Mouse (Mus musculus) left cerebral cortex, adult 2 months (tissue): ENCODE results near the gene Rassf7. TPM values are rescaled to one million over a fixed set of nuclear protein-coding genes. Genes with fewer than 3 reads are reported as not detected.

ENCODE experiments used
- DNase-seq, 2 experiments: peaks; one replicate each; pipeline ENCODE4 v3.0.0; 2021 to 2022; ENCODE audit warnings: low spot score in 2 of 2, mixed read lengths in 1 of 2; ENCODE audit errors: extremely low spot score in 1 of 2
- H3K27ac ChIP-seq: fragments of 200-600 bp; 2 replicates; pipeline ENCODE4 v1.8.1; 2022
- H3K4me3 ChIP-seq: fragments of 200-600 bp; 2 replicates; pipeline ENCODE4 v1.8.1; 2022
- CTCF ChIP-seq: fragments of 200-600 bp; IDR thresholded peaks from 2 replicates; pipeline ENCODE4 v1.8.1; 2022; ENCODE audit warnings: antibody characterized with exemption, mild to moderate bottlenecking, moderate library complexity
- intact Hi-C: fragments of 180-260 bp; cut with DNase I; formaldehyde crosslinking; loops from one replicate; pipeline ENCODE4 v1.15.1; 2025
- total RNA-seq, 2 experiments: library from RNA; stranded (reverse); gene quantifications; 2 replicates each; pipeline ENCODE4 v1.2.3; 2021

Rassf7 gene
- total RNA-seq, 2 experiments from 2014 or later = 0.94 to 1.3 TPM

DNA sequence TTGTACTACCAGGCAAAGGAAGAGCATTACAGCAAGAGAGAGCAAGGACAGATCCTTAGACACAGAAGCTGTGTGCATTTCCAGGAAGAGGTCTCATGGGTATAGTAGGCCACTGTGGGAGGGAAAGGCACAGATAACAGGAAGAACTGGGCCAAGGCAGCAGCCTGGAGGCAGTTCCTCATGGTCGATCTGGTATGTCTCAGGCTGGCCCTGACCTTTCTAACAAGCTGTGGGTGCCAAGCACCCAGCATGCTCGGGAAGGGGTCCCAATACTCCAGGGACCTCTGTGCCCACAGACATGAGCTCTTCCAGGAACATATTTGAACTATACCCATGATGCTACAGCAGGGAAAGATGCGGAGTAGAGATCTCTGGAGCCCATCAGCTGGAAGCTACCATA is 11.1 kb upstream of the Rassf7 start:
- intact Hi-C loops = no loop called here
- H3K27ac ChIP-seq = no peak overlapping the region
- DNase-seq = no peak
- no peak for TF ChIP-seq CTCF
- H3K4me3 ChIP-seq = no peak overlapping the region

DNA sequence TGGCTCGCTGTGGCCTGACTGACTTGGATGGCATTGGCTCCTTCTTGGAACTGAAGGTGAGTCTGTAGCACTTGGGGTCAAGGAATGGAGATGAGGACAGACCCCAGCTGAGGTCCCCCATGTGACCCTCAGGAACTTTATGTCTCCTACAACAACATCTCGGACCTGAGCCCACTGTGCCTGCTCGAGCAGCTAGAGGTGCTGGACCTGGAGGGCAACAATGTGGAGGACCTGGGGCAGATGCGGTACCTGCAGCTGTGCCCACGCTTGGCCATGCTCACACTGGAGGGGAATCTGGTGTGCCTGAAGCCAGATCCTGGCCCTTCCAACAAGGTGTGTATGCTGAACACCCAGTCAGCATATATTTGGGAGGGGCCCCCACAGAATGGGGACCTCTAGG is 10.2 kb upstream of the Rassf7 start:
- intact Hi-C loops = no loop called here
- DNase-seq = no peak

DNA sequence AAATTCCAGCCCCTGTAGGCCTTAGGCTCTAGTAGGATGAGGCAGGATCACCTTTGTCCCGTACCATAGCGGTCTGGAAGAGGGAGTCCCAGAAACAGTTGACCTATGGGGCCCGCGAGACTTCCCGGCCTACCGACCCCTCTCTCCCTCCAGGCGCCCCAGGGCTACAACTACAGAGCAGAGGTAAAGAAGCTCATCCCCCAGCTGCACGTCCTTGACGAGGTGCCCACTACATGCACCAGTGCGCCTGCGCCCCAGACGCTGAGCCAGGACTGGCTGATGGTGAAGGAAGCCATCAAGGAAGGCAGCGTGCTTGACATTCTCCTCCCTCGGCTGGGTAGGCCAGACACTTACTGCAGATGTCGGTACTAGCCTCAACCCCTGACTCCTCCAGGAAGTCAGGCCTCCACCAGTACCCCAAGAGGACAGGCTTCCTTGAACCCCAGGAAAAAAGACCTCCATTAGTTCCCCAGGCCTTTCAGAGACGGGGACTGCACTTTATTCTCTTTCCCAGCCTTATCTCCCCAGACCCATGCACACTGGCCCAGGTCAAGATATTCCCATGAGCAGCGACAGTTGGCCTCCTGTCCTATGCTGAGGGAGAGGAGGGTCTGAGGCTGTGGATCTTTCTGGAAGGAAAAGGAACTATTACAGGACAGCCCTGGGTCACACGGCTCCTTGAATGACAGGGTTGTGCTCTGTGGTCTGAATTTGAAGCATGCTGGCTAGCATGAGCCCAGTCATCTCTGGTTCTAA is 9.3 kb upstream of the Rassf7 start:
- H3K27ac ChIP-seq = no peak overlapping the region
- intact Hi-C loops = no loop called here
- no peak for DNase-seq
- H3K4me3 ChIP-seq = no peak overlapping the region
- TF ChIP-seq CTCF = no peak

More for the DNA sequence above, 10.2 kb upstream of the Rassf7 start:
- no peak overlapping the region for H3K27ac ChIP-seq
- no peak overlapping the region for H3K4me3 ChIP-seq
- TF ChIP-seq CTCF = no peak

DNA sequence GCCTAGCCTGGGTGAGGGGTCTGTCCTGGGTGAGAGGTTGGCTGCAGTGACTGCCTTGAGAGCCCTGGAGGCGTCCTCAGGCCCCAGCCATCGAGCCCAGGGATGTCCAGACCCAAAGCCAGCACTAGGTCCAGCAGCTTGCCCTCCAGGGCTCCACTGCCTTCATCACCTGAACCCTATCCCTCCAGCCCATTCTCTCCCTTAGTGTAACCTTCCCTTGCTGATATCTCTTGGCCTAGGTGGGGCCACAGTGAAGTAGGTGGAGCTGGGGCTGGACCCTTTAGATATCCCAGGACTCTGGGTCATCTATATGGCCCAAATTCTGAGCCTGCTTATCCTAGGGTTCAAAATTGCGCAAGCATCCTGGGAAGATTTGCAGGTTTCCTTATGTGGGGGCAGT is 6.1 kb upstream of the Rassf7 start:
- TF ChIP-seq CTCF = no peak
- no peak for DNase-seq
- Histone ChIP-seq H3K4me3 (no peak overlapping the region), H3K27ac (no peak overlapping the region)
- intact Hi-C loops = no loop called here

DNA sequence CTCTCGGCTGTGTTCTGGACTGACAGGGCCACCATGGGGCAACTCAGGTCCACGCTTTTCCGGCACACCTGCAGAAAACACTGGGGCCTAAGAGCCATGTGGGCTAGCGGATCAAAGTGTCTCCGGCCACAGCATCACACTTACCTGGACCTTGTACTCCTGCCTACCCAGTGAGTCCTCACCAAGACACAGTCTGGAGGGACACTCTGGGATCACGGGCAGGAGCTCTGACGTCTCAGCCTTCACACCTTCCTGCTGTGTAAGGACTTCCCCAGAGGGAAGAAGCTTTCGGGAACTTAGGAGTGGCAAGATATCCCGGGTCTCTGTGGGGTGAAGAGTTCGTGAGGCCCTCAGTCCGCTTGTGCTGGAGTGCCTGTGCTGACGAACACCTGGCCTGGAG is 5.5 kb upstream of the Rassf7 start:
- no peak for TF ChIP-seq CTCF
- no peak for DNase-seq
- Histone ChIP-seq H3K27ac (no peak overlapping the region), H3K4me3 (no peak overlapping the region)
- intact Hi-C loops = no loop called here

DNA sequence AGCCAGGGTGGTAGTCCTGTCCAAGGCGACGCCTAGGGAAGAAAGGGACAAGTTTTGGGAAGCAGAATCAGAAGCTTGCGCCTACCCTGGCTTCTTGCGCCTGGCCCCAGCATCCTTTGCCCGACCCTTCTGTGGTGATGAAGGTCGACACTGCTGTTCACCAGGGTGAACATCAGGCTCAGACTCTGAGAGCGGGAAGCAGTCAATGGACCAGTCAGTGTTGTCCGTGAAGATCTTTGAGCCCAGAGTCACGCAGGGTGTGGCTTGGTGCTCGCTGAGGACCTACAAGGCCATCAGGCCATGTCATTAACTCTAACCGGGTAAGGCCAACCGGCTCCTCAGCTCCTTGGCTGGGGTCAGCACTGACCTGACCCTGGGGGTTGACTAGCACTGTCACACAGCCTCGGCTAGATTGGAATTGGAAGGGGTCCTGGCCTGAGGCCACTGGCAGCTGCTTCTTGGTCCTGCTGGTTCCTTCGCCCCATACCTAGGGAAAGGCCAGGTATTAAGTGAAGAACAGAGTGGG is 5.0 kb upstream of the Rassf7 start:
- no peak overlapping the region for H3K4me3 ChIP-seq
- no peak for TF ChIP-seq CTCF
- H3K27ac ChIP-seq = no peak overlapping the region
- DNase-seq = no peak
- intact Hi-C loops = no loop called here

DNA sequence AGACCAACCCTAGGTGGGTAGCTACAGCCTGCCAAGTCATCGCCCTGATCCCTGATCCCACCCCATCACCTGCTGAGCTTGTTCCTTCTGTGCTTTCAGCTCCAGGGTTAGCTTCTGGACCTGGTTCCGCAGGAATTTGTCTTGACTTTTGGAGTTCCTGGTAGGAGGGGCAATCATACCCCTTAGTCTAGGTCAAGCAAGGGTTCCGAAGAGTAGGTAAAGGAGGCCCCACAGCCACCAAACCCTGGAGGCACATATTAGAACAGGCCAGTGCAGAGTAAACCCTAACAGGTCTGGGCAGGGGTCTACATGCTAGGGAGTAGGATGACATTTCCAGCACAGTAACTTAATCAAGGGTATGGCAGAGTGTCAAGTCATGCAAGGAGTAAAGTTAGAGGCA is 2.5 kb upstream of the Rassf7 start:
- DNase-seq = no peak
- TF ChIP-seq CTCF = no peak
- intact Hi-C loops = no loop called here
- Histone ChIP-seq H3K4me3 (no peak overlapping the region), H3K27ac (no peak overlapping the region)

DNA sequence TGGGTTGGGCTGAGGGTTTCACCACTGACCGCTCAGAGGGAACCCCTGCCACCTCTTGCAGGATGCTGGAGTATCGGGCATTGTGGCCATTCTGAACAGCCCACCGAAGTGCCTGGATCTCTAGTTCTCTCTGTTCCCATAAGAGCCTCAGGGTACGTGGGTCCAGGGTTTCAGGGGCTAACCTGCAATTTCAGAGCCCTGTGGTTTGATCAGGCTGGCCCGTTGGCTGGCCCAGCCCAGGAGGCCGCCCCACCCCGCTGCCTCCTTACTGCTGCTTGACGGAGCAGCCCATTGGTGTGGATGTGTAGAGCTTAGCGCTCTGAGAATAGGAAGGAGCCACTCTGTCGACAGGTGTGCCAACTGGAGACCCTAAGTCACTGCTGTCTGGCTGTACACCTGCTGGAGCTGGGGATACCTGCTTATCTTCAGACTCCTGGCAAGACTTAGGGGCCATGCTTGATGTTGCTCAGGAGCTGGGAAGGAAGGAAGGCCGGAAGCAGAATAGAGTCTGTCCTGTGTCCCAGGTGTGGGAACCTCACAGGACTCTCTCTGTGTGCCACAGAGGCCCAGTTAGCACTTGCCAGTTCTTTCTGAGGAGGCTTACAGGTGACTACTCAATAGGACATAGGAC is 1.9 kb upstream of the Rassf7 start, which contains the start of gene Lmntd2:
Lmntd2 (minus strand) TSS at position 476 of the 631 bp plus-strand sequence.
- TF ChIP-seq CTCF = no peak
- no peak within 1 kb of the TSS for H3K27ac ChIP-seq
- no peak for DNase-seq
- intact Hi-C loops = no loop called here
- no peak within 1 kb of the TSS for H3K4me3 ChIP-seq

DNA sequence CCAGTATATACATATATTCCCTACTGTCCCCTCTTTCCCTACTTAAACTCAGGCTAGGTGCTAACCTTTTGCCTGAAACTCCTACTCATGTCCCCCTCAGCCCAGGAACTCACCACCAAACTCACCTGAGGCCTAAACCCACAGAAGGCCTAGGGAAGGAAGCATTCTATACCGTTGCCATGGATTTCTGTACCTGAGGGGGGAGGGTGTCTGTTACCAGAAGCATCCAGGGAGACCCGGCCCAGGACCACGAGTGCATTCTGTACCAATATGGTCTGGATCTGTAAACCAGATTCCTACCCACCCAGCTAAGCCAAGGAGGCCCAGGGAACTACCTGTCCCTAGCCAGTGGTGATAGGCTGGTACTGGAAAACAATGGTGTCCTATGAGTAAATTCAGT is 1.4 kb upstream of the Rassf7 start:
- Histone ChIP-seq H3K4me3 (no peak overlapping the region), H3K27ac (no peak overlapping the region)
- no peak for DNase-seq
- intact Hi-C loops = no loop called here
- no peak for TF ChIP-seq CTCF

DNA sequence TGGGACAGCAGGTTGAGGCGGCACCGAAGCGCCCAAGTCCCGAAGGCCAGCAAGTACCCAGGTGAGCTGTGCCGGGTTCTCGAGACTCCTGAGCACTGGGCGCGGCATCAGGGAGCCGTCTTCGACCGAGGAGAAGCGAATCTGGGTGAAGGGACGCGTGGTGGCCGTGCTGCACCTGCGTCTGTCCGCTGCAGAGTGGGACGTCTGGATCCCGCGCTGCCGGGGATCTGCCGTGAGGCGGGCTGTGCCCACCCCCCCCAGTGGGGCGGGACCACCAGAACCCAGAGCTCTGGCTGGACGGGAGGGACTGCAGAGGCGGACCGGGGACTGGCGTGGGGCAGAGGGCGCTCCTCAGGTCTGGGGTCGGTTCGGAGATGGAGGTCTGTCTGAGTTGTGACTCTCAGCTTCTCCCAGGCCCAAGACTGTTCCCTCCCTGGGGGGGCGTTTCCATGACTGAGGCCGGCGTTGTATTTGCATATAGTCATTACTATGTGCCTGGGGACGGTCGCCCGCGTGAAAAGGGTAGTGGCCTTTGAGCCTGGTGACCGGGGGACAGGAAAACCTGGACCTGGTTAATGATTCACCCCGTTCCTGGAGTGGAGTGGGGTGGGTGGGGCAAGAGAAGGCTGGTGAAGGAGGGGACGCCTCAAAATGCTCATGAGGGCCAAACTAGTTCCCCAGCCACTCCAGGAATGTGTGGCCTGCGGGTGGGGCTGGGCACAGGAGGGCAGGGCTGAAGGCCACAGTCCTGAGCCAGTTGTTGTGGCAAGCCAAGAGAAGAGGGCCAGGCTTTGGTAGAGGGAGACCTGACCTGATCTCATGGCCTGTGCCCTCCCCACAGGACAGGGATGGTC is 447 bp downstream of the Rassf7 start:
- intact Hi-C loops = no loop called here
- no peak for TF ChIP-seq CTCF
- Histone ChIP-seq H3K27ac (no peak overlapping the region), H3K4me3 (peak overlapping the region; percentile 58)
- no peak for DNase-seq

DNA sequence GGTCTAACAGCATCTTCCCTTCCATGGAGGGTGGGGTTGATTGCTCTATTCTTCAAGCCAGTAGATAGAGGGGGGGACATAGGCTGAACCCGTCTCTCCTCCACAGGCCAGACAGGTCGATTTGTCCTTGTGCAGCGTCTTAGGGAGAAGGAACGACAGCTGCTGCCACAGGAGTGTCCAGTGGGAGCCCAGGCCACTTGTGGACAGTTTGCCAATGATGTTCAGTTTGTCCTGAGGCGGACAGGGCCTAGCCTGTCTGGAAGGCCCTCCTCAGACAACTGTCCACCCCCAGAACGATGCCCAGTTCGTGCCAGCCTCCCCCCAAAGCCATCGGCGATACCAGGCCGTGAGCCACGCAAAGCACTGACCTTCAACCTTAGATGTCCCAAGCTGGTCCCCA is 1.2 kb downstream of the Rassf7 start:
- Histone ChIP-seq H3K27ac (no peak overlapping the region), H3K4me3 (no peak overlapping the region)
- TF ChIP-seq CTCF = no peak
- no peak for DNase-seq
- intact Hi-C loops = no loop called here
